Mouse (Mus musculus): Measurements from ENCODE around the gene Gm37240.

The Gm37240 gene

GRCm38 (mm10) chr3:85005257-85005656, 882.1 kb downstream of the Gm37240 start:
- DNase-seq: no peak

GRCm38 (mm10) chr3:84988880-84989279, 898.4 kb downstream of the Gm37240 start:
- DNase-seq: no peak

- DNase-seq: no peak
Measured at GRCm38 (mm10) chr3:84985121-84985625, 902.1 kb downstream of the Gm37240 start.

GRCm38 (mm10) chr3:84982688-84983087, 904.6 kb downstream of the Gm37240 start:
- DNase-seq: no peak

- DNase-seq: no peak
Measured at GRCm38 (mm10) chr3:84980158-84980557, 907.2 kb downstream of the Gm37240 start.

- no peak for DNase-seq
Measured at GRCm38 (mm10) chr3:84978676-84979075, 908.6 kb downstream of the Gm37240 start.

GRCm38 (mm10) chr3:84974193-84974592, 913.1 kb downstream of the Gm37240 start:
- DNase-seq: no peak

- DNase-seq: no peak
Measured at GRCm38 (mm10) chr3:84972881-84973280, 914.4 kb downstream of the Gm37240 start.

GRCm38 (mm10) chr3:84971561-84971960, 915.8 kb downstream of the Gm37240 start:
- DNase-seq: no peak

- DNase-seq: no peak
Measured at GRCm38 (mm10) chr3:84967364-84967763, 920.0 kb downstream of the Gm37240 start.

GRCm38 (mm10) chr3:84965156-84965555, 922.2 kb downstream of the Gm37240 start:
- DNase-seq: no peak

- no peak for DNase-seq
Measured at GRCm38 (mm10) chr3:84955857-84956256, 931.5 kb downstream of the Gm37240 start.

- DNase-seq: no peak
Measured at GRCm38 (mm10) chr3:84955011-84955775, 932.1 kb downstream of the Gm37240 start.

GRCm38 (mm10) chr3:84952585-84953187, 934.6 kb downstream of the Gm37240 start:
- no peak for DNase-seq

GRCm38 (mm10) chr3:84952135-84952534, 935.2 kb downstream of the Gm37240 start:
- peak; percentile 58 for DNase-seq

- DNase-seq: no peak
Measured at GRCm38 (mm10) chr3:84951698-84952097, 935.6 kb downstream of the Gm37240 start.

GRCm38 (mm10) chr3:84949387-84949786, 937.9 kb downstream of the Gm37240 start:
- no peak for DNase-seq

GRCm38 (mm10) chr3:84946381-84946780, 940.9 kb downstream of the Gm37240 start:
- no peak for DNase-seq

GRCm38 (mm10) chr3:84944933-84945332, 942.4 kb downstream of the Gm37240 start:
- DNase-seq: no peak

- peak; percentile 14 for DNase-seq
Measured at GRCm38 (mm10) chr3:84937360-84938355, 949.7 kb downstream of the Gm37240 start.

- DNase-seq: no peak
Measured at GRCm38 (mm10) chr3:84936956-84937355, 950.4 kb downstream of the Gm37240 start.

GRCm38 (mm10) chr3:84936252-84936651, 951.1 kb downstream of the Gm37240 start:
- DNase-seq: no peak

- DNase-seq: no peak
Measured at GRCm38 (mm10) chr3:84935729-84936128, 951.6 kb downstream of the Gm37240 start.
